Mouse (Mus musculus) liver, adult 2 months (tissue): ENCODE results near the gene Rln3.

Experiments
- CTCF ChIP-seq: fragments of 200-500 bp; IDR thresholded peaks from 2 replicates; pipeline ENCODE4 v1.5.1; 2011; ENCODE audit warnings: low read depth, low read length, control low read depth
- POLR2A ChIP-seq: fragments of 200-500 bp; IDR thresholded peaks from 2 replicates; pipeline ENCODE4 v1.6.1; 2011; ENCODE audit warnings: low read length, control low read depth; ENCODE audit not compliant: insufficient read depth; ENCODE audit errors: extremely low read depth

- TF ChIP-seq CTCF (no peak), POLR2A (no peak)
Observed at GRCm38 (mm10) chr8:84071921-84072320, 27.1 kb upstream of the Rln3 start.
